Mouse (Mus musculus) liver, postnatal 0 days (tissue): Measurements from ENCODE around the gene Plin4. TPM values are rescaled to one million over a fixed set of nuclear protein-coding genes. Genes with fewer than 3 reads are reported as not detected.
"Not testable (repeated sequence)": the region's sequence is repeated elsewhere in the genome, so short reads cannot be mapped to it uniquely, and the experiment has no call there.

Experiments
- ATAC-seq: fragments of 200-750 bp; cut with Nextera tagmentation; 2 replicates; pipeline ENCODE4 v1.8.0; 2017; ENCODE audit warnings: mild to moderate bottlenecking, moderate library complexity
- DNase-seq: peaks from one replicate; pipeline ENCODE4 v3.0.0-alpha.2; 2016
- H3K27ac ChIP-seq: fragments of 300-500 bp; sonication (generic); 2 replicates; pipeline ENCODE4 v1.5.1; 2014; ENCODE audit warnings: antibody characterized with exemption, moderate library complexity, mild to moderate bottlenecking, low read depth
- H3K27me3 ChIP-seq: fragments of 300-500 bp; sonication (generic); 2 replicates; pipeline ENCODE4 v1.6.1; 2014; ENCODE audit warnings: low read length, control low read depth, mixed read lengths; ENCODE audit not compliant: insufficient read depth
- H3K36me3 ChIP-seq: fragments of 300-500 bp; sonication (generic); replicated peaks from 2 replicates; pipeline ENCODE4 v1.6.1; 2014; ENCODE audit warnings: mild to moderate bottlenecking, control low read depth, low read length, moderate library complexity, mixed read lengths; ENCODE audit not compliant: insufficient read depth
- H3K4me1 ChIP-seq: fragments of 300-500 bp; sonication (generic); 2 replicates; pipeline ENCODE4 v1.6.1; 2014; ENCODE audit warnings: antibody characterized with exemption, mild to moderate bottlenecking, control low read depth; ENCODE audit not compliant: insufficient read depth
- H3K4me2 ChIP-seq: fragments of 300-500 bp; sonication (generic); 2 replicates; pipeline ENCODE4 v1.6.1; 2014; ENCODE audit warnings: low read depth, mild to moderate bottlenecking, low read length, moderate library complexity, mixed read lengths
- H3K4me3 ChIP-seq: fragments of 300-500 bp; sonication (generic); 2 replicates; pipeline ENCODE4 v1.5.1; 2014; ENCODE audit warnings: low read depth, low read length
- H3K9ac ChIP-seq: fragments of 300-500 bp; sonication (generic); replicated peaks from 2 replicates; pipeline ENCODE4 v1.6.1; 2014; ENCODE audit warnings: mild to moderate bottlenecking, moderate library complexity
- H3K9me3 ChIP-seq: fragments of 300-500 bp; sonication (generic); 2 replicates; pipeline ENCODE4 v1.6.1; 2016; ENCODE audit warnings: mild to moderate bottlenecking, control low read depth, low read length, mixed read lengths
- CTCF ChIP-seq: sonication (generic); IDR thresholded peaks from 2 replicates; pipeline ENCODE4 v1.5.1; 2016; ENCODE audit warnings: antibody characterized with exemption, low read depth
- EP300 ChIP-seq: IDR thresholded peaks from 2 replicates; pipeline ENCODE4 v1.6.1; 2016; ENCODE audit warnings: antibody characterized with exemption, low read depth, mild to moderate bottlenecking
- WGBS: fragments of 180-500 bp; shearing (Covaris S2); extraction: QIAGEN DNeasy Blood & Tissue Kit; methylation state at CpG from one replicate; pipeline ENCODE4 v1.1.7; 2014; ENCODE audit not compliant: insufficient replicate concordance; 5-methylcytosine and 5-hydroxymethylcytosine counted together
- polyA plus RNA-seq: library from polyadenylated mRNA; unstranded; fragments of >200 nt; fragmentation: Nextera tagmentation; extraction: Ambion mirVana; gene quantifications from 2 replicates; pipeline ENCODE4 v1.2.1, GENCODE M21; 2015

Plin4 gene
- polyA plus RNA-seq, 1 experiment from 2014 or later = 0.12 TPM

GRCm38 (mm10) chr17:56080781-56081585 lies 28.6 kb downstream of the Plin4 start:
- Histone ChIP-seq H3K27ac (no peak overlapping the region), H3K9ac (peak overlapping the region; percentile 91), H3K9me3 (no peaks in the 10 kb centered on the region), H3K4me1 (peaks cover 20% of the 10 kb centered on the region), H3K36me3 (peaks cover 10% of the 10 kb centered on the region), H3K27me3 (no peaks in the 10 kb centered on the region), H3K4me3 (peak overlapping the region; percentile 82), H3K4me2 (peak overlapping the region; percentile 99)
- peak; percentile 38 for DNase-seq
- TF ChIP-seq EP300 = no peak
- TF ChIP-seq CTCF = no peak
- ATAC-seq = no peak
- 16% methylated on average over 8 of the region's 8 CpGs for WGBS

- under 1% methylated on average over 11 of the region's 11 CpGs for WGBS
- no peak for TF ChIP-seq CTCF
- TF ChIP-seq EP300 = no peak
- Histone ChIP-seq H3K9me3 (no peaks in the 10 kb centered on the region), H3K27me3 (no peaks in the 10 kb centered on the region), H3K9ac (peak overlapping the region; percentile 91), H3K36me3 (peaks cover 10% of the 10 kb centered on the region), H3K4me3 (peak overlapping the region; percentile 82), H3K4me2 (peak overlapping the region; percentile 99), H3K27ac (peak overlapping the region; percentile 88), H3K4me1 (peaks cover 27% of the 10 kb centered on the region)
- no peak for ATAC-seq
- peak; percentile 38 for DNase-seq
Measured at GRCm38 (mm10) chr17:56079921-56080320, 29.7 kb downstream of the Plin4 start.

- DNase-seq (peak; percentile 99), ATAC-seq (peak; percentile 89)
- H3K9me3 ChIP-seq = no peaks in the 10 kb centered on the region
- peak within 1 kb of the TSS; percentile 89 for H3K27ac ChIP-seq
- TF ChIP-seq CTCF (no peak), EP300 (peak; percentile 64; the same call in 1 of the 2 replicates)
- H3K4me1 ChIP-seq = peaks cover 30% of the 10 kb centered on the region
- H3K27me3 ChIP-seq = no peaks in the 10 kb centered on the region
- peak within 1 kb of the TSS; percentile 99 for H3K4me2 ChIP-seq
- peak within 1 kb of the TSS; percentile 91 for H3K9ac ChIP-seq
- H3K4me3 ChIP-seq = peak within 1 kb of the TSS; percentile 82
- peaks cover 7% of the 10 kb centered on the region for H3K36me3 ChIP-seq
- WGBS = 0% methylated on average over 59 of the region's 61 CpGs
Measured at GRCm38 (mm10) chr17:56078880-56079795, 30.5 kb downstream of the Plin4 start, which contains the start of gene Hdgfl2. TSS of gene Hdgfl2 (plus strand) at chr17:56079634.

GRCm38 (mm10) chr17:56078361-56078760 lies 31.2 kb downstream of the Plin4 start:
- 0 out of 2 replicates have a peak overlapping the region, but pooled peaks have one; percentile 38 for H3K9ac ChIP-seq
- not testable (repeated sequence) for DNase-seq, H3K36me3 ChIP-seq, ATAC-seq, H3K27me3 ChIP-seq, H3K9me3 ChIP-seq
- H3K4me3 ChIP-seq = peak overlapping the region; percentile 42
- peaks cover 35% of the 10 kb centered on the region for H3K4me1 ChIP-seq
- 58% methylated on average over 9 of the region's 9 CpGs for WGBS
- peak overlapping the region; percentile 89 for H3K27ac ChIP-seq
- H3K4me2 ChIP-seq = peak overlapping the region; percentile 66

- H3K9ac ChIP-seq = no peak overlapping the region
- no peak overlapping the region for H3K4me3 ChIP-seq
- peaks cover 12% of the 10 kb centered on the region for H3K36me3 ChIP-seq
- WGBS = 80% methylated on average over 5 of the region's 5 CpGs
- no peaks in the 10 kb centered on the region for H3K9me3 ChIP-seq
- no peaks in the 10 kb centered on the region for H3K27me3 ChIP-seq
- DNase-seq (no peak), ATAC-seq (no peak)
- no peak overlapping the region for H3K27ac ChIP-seq
- H3K4me1 ChIP-seq = peaks cover 35% of the 10 kb centered on the region
- no peak overlapping the region for H3K4me2 ChIP-seq
- no peak for TF ChIP-seq EP300
- no peak for TF ChIP-seq CTCF
Measured at GRCm38 (mm10) chr17:56077523-56077922, 32.1 kb downstream of the Plin4 start.

- WGBS = under 1% methylated on average over 34 of the region's 35 CpGs
- H3K27ac ChIP-seq = peak within 1 kb of the TSS; percentile 100
- ATAC-seq (peak; percentile 27), DNase-seq (peak; percentile 97)
- peak; percentile 55 for TF ChIP-seq CTCF
- no peak for TF ChIP-seq EP300
- H3K4me1 ChIP-seq = peaks cover 20% of the 10 kb centered on the region
- H3K4me2 ChIP-seq = peak within 1 kb of the TSS; percentile 91
- H3K9me3 ChIP-seq = no peaks in the 10 kb centered on the region
- H3K9ac ChIP-seq = peak within 1 kb of the TSS; percentile 79
- H3K4me3 ChIP-seq = peak within 1 kb of the TSS; percentile 82
- H3K36me3 ChIP-seq = peaks cover 27% of the 10 kb centered on the region
- no peaks in the 10 kb centered on the region for H3K27me3 ChIP-seq
Measured at GRCm38 (mm10) chr17:56074827-56075208, 34.8 kb downstream of the Plin4 start, which contains the start of gene Ubxn6. TSS of gene Ubxn6 (minus strand) at chr17:56075028.
